Mouse (Mus musculus): ENCODE measurements around the gene Gpr26. TPM values are rescaled to one million over a fixed set of nuclear protein-coding genes. Genes with fewer than 3 reads are reported as not detected.

The Gpr26 gene
- polyA plus RNA-seq, 1 experiment from 2014 or later = not detected

DNA sequence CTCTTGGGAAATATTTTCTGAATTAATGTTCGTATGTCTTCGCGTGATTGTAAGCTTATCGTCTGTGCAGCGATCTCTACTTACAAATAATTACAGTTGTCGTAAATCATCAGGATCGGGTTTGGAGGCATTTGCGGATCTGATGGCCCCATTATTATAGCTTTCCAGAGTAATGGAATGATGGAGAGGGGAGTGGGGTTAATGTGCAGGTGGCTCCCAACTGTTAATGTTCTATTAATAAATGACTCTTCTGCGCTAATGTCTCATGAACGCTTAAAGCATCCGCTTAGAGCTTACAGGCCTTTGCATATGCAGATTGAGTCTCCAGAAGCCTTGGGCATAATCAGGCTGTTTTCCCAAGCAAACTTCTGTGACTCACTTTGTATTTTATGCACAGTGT, 12.3 kb downstream of the Gpr26 start:
- H3K27me3 ChIP-seq = peaks cover 8% of the 10 kb centered on the region; the same call in 1 of the 2 replicates
- ATAC-seq (replicated peaks; ENCODE audit: low FRiP score) = no peak
- H3K36me3 ChIP-seq = no peaks in the 10 kb centered on the region
- no peak overlapping the region for H3K4me3 ChIP-seq (replicated peaks)
- H3K4me2 ChIP-seq = no peak overlapping the region
- no peak overlapping the region for H3K9ac ChIP-seq
- no peaks in the 10 kb centered on the region for H3K9me3 ChIP-seq (replicated peaks)
- no peak overlapping the region for H3K27ac ChIP-seq
- peaks cover 4% of the 10 kb centered on the region; the same call in 1 of the 2 replicates for H3K4me1 ChIP-seq
- 57% methylated on average over 11 of the region's 11 CpGs for WGBS

DNA sequence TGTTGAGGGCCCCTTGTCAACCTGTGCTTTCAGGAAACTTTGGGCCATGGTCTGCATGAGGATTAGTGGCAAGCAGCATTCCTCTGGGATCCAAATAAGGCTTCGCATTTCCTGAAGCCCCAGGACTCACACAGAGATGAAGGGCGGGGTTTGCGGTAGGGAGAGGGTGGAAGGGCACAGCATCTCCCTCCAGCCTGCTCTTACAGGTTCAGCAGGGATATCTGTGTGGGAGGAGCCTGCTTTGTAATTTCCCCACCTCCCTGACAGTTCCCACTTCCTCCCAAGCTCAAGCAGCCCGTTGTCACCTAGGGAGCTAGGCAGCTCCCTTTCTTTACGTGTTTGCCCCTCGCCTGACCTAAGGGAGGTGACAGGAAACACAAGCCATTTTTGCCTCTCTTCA, 22.8 kb downstream of the Gpr26 start:
- Histone ChIP-seq H3K4me3 (replicated peaks) (no peak overlapping the region), H3K9ac (no peak overlapping the region), H3K27me3 (no peaks in the 10 kb centered on the region), H3K4me1 (no peaks in the 10 kb centered on the region), H3K36me3 (no peaks in the 10 kb centered on the region), H3K9me3 (replicated peaks) (no peaks in the 10 kb centered on the region), H3K4me2 (no peak overlapping the region), H3K27ac (no peak overlapping the region)
- no peak for ATAC-seq (replicated peaks; ENCODE audit: low FRiP score)
- 20% methylated on average over 6 of the region's 6 CpGs for WGBS

DNA sequence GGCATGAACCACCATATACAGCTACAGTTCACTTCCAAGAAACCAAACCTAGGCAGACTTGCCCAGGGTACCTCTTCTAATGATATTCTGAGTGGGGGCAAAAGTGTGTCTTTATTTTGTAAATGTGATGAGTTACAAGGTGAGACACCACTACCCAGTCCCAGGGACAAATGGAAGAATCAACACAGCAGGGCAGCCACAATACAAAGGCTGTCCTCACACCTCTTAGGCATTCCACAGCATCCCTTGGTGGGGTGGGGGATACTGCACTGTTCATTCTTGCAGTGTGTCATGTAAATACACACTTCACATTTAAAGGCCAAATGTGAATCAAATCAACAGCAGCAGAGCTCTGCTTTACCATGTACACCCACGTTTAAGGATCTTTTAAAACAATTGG, 26.0 kb downstream of the Gpr26 start:
- Histone ChIP-seq H3K9me3 (replicated peaks) (no peaks in the 10 kb centered on the region), H3K4me3 (replicated peaks) (no peak overlapping the region), H3K36me3 (no peaks in the 10 kb centered on the region), H3K9ac (no peak overlapping the region), H3K4me2 (no peak overlapping the region), H3K27ac (no peak overlapping the region), H3K27me3 (no peaks in the 10 kb centered on the region), H3K4me1 (no peaks in the 10 kb centered on the region)
- WGBS = 59% methylated on average over 1 of the region's 1 CpGs
- no peak for ATAC-seq (replicated peaks; ENCODE audit: low FRiP score)

DNA sequence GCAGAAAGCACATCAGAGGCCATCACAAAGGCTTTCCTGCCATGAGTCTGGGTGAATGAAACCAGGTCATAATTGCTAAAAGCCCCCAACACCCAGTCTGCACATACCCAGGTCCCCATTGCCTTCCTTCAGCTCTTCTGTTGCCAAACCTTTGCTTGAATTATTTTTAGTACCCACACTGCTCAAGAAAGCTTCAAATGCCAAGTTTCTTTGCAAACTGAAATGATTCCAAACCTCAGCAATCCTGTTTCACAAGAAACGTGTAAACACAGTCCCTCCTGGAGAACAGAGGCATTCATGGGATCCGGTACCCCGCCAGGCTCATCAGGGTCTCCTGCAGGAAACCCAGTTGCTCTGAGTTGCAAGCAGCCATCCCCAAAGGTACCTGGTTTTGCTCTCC, 26.6 kb downstream of the Gpr26 start:
- no peak overlapping the region for H3K4me3 ChIP-seq (replicated peaks)
- no peaks in the 10 kb centered on the region for H3K36me3 ChIP-seq
- no peak overlapping the region for H3K27ac ChIP-seq
- H3K9me3 ChIP-seq (replicated peaks) = no peaks in the 10 kb centered on the region
- ATAC-seq (replicated peaks; ENCODE audit: low FRiP score) = no peak
- no peaks in the 10 kb centered on the region for H3K27me3 ChIP-seq
- H3K4me2 ChIP-seq = no peak overlapping the region
- WGBS = 82% methylated on average over 3 of the region's 3 CpGs
- no peak overlapping the region for H3K9ac ChIP-seq
- no peaks in the 10 kb centered on the region for H3K4me1 ChIP-seq

DNA sequence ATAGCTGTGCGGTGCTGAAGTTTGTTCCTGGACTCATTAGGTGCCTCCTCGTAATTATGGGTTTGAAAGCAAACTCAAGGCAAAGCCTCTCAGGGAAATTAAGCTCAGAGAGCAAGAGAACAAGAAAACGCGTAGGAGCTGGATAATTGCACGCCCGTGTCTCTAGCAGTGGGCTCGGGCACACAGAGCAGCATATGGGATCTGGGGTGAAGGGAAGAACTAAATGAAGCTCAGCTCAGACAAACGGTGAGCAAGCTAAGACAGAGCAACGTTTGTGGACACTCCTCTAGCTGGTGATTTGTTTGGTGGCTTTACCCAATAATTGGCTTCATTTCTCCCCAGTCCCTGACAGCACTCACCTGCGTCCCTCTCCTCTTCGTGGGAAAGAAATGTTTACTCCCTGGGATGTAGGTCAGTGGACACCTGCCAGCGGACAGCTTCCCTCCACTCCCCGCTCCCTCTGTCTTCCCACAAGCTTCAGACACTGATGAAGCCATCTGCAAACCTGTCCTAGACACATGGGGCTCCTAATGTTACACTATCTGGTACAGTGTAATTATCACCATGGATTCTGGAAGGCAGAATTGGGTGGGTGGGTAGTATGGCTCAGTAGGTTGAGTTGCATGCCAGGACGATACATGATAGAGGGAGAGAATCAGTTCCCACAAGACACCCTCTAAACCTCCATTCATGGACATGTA, 39.9 kb downstream of the Gpr26 start:
- no peaks in the 10 kb centered on the region for H3K36me3 ChIP-seq
- H3K27me3 ChIP-seq = no peaks in the 10 kb centered on the region
- H3K4me2 ChIP-seq = no peak overlapping the region
- H3K4me1 ChIP-seq = no peaks in the 10 kb centered on the region
- H3K9ac ChIP-seq = no peak overlapping the region
- H3K27ac ChIP-seq = no peak overlapping the region
- 71% methylated on average over 14 of the region's 14 CpGs for WGBS
- H3K4me3 ChIP-seq (replicated peaks) = no peak overlapping the region
- ATAC-seq (replicated peaks; ENCODE audit: low FRiP score) = no peak
- no peaks in the 10 kb centered on the region for H3K9me3 ChIP-seq (replicated peaks)

DNA sequence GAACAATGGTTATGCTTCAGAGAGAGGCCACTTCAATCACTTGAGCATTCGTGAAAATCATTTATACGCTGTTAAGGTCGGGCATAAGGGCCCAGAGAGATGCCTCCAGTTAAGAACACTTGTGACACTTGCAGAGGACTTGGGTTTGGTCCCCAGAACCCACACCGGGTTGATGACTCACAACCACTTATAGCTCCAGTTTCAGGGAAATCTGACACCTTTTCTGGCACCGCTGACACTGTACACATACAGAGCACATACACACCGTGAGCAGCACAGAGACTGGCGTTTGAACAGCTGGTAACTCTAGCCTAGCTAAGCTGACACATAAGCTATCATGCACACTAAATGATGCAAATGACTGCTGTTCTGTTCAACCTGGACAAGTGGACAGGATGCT, 42.7 kb downstream of the Gpr26 start:
- Histone ChIP-seq H3K9ac (no peak overlapping the region), H3K27ac (no peak overlapping the region), H3K27me3 (no peaks in the 10 kb centered on the region), H3K4me2 (no peak overlapping the region), H3K4me1 (no peaks in the 10 kb centered on the region), H3K36me3 (no peaks in the 10 kb centered on the region), H3K9me3 (replicated peaks) (no peaks in the 10 kb centered on the region), H3K4me3 (replicated peaks) (no peak overlapping the region)
- ATAC-seq (replicated peaks; ENCODE audit: low FRiP score) = no peak
- 61% methylated on average over 7 of the region's 7 CpGs for WGBS

DNA sequence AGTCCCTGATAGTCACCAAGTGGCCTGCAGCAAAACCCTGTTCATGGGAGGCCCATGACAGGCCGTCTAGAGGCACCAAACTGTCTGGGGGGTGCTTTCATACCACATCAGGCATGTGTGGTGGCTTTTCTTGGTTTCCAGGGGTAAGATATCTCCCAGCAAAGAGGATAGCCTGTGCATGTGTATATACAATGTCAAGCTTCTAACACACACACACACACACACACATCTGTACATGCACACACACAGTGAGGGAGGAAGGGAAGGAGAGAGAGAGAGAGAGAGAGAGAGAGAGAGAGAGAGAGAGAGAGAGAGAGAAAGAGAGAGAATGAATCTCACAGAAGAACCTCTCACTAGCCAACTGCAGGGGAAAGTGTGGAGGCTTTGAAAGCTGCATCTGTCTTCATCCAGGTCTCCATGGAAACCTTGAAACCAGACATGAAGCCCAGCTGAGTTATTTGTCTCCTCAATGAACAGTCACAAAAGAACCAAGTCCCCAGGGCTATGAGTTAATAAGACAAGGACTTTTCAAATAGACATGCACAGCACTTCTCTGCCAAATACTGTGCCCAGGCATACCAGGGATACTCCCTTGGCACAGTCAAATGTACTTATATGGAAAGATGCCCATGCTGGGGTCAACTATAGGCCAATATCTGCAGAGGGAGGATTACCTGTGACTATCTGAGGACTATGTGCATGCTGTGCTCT, 46.9 kb downstream of the Gpr26 start:
- no peak overlapping the region for H3K27ac ChIP-seq
- no peaks in the 10 kb centered on the region for H3K4me1 ChIP-seq
- H3K36me3 ChIP-seq = no peaks in the 10 kb centered on the region
- 32% methylated on average over 1 of the region's 1 CpGs for WGBS
- H3K9me3 ChIP-seq (replicated peaks) = no peaks in the 10 kb centered on the region
- H3K4me2 ChIP-seq = no peak overlapping the region
- no peak for ATAC-seq (replicated peaks; ENCODE audit: low FRiP score)
- no peaks in the 10 kb centered on the region for H3K27me3 ChIP-seq
- no peak overlapping the region for H3K4me3 ChIP-seq (replicated peaks)
- no peak overlapping the region for H3K9ac ChIP-seq

DNA sequence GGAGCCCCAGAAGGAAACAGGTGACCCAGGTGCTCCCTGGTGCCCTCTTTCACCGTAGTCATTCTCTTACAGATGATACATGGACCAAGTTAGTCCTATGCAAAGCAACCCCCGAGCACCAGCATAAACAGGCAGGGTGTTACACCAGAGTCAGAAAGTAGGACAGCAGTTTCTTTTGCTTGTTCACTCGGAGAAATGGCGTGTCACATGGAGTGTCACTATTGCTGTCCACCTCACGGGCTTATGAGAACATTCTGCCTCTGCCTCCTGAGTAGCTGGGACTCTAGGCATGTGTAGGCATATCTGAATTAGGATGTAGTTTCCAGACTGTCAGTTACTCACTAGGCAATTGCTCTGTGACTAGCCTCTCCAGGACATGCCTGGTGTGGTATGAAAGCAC, 47.7 kb downstream of the Gpr26 start:
- Histone ChIP-seq H3K4me1 (no peaks in the 10 kb centered on the region), H3K4me3 (replicated peaks) (no peak overlapping the region), H3K36me3 (no peaks in the 10 kb centered on the region), H3K9ac (no peak overlapping the region), H3K27me3 (no peaks in the 10 kb centered on the region), H3K9me3 (replicated peaks) (no peaks in the 10 kb centered on the region), H3K27ac (no peak overlapping the region), H3K4me2 (no peak overlapping the region)
- WGBS = 67% methylated on average over 5 of the region's 5 CpGs
- no peak for ATAC-seq (replicated peaks; ENCODE audit: low FRiP score)

DNA sequence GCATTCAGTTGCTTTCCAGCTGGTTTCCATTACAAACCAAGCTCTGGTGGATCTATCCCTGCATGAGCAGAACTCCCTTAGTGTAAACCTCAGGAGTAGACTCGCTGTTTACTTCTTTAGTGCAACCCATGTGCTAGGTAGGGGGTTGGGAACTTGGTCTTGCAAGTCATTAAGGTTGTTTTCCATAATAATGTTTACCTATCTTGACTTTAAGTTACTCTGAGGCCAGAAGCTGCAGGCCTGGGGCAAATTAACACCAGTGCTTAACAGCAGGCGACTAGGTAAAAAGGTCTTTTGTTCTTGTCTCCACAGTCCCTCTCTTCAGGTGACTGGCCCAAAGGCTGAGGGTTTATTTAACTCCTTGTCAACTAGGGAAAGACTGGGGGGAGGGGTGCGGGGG, 48.9 kb downstream of the Gpr26 start:
- H3K9ac ChIP-seq = no peak overlapping the region
- H3K4me3 ChIP-seq (replicated peaks) = no peak overlapping the region
- WGBS = 10% methylated on average over 3 of the region's 3 CpGs
- H3K4me2 ChIP-seq = no peak overlapping the region
- no peak for ATAC-seq (replicated peaks; ENCODE audit: low FRiP score)
- no peaks in the 10 kb centered on the region for H3K4me1 ChIP-seq
- H3K27ac ChIP-seq = no peak overlapping the region
- no peaks in the 10 kb centered on the region for H3K9me3 ChIP-seq (replicated peaks)
- no peaks in the 10 kb centered on the region for H3K27me3 ChIP-seq
- no peaks in the 10 kb centered on the region for H3K36me3 ChIP-seq

DNA sequence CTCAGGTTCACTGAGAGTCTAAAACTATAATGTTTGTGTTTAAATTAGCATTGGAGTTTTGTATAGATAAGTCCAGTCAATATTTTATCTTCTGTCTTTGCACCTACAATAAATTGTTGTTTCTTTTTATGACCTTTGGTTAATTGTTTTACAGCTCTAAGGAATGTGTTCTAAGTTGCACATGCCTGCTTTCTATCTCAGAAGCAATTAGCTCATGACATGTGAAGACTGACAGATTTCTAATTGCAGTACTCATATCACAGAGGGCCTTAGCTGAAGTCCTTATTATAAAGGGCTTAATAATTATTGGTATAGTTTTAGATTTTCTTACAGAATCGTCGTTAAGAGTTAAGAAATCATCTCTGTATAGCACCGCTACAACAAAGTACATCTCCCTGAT, 49.7 kb downstream of the Gpr26 start:
- H3K36me3 ChIP-seq = no peaks in the 10 kb centered on the region
- H3K4me2 ChIP-seq = no peak overlapping the region
- no peaks in the 10 kb centered on the region for H3K4me1 ChIP-seq
- ATAC-seq (replicated peaks; ENCODE audit: low FRiP score) = no peak
- no peak overlapping the region for H3K4me3 ChIP-seq (replicated peaks)
- no peak overlapping the region for H3K9ac ChIP-seq
- WGBS = 74% methylated on average over 3 of the region's 3 CpGs
- no peak overlapping the region for H3K27ac ChIP-seq
- no peaks in the 10 kb centered on the region for H3K9me3 ChIP-seq (replicated peaks)
- H3K27me3 ChIP-seq = no peaks in the 10 kb centered on the region

DNA sequence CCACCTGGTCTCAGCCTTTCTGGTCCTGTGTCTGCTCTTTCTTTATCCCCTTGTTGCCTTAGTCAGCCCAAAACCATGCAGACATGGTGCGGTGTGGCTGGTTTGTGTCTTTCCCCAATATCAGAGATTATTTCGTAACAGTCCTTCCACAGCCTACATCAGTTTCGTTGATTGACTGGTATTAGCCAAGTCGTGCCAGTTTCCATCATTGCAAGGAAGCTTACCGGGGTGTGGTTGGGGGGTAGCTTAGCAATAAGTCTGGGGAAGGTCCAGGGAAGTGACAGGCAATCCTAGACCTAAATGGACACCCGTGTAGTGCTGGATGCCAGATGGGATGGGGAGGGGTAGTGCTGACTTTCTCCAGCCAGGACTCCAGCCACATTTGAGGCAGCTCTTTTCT, 59.3 kb downstream of the Gpr26 start:
- H3K27ac ChIP-seq = no peak overlapping the region
- H3K27me3 ChIP-seq = peaks cover 2% of the 10 kb centered on the region; the same call in 1 of the 2 replicates
- H3K9ac ChIP-seq = no peak overlapping the region
- H3K4me2 ChIP-seq = no peak overlapping the region
- ATAC-seq (replicated peaks; ENCODE audit: low FRiP score) = no peak
- H3K9me3 ChIP-seq (replicated peaks) = no peaks in the 10 kb centered on the region
- H3K4me3 ChIP-seq (replicated peaks) = no peak overlapping the region
- WGBS = 71% methylated on average over 6 of the region's 6 CpGs
- no peaks in the 10 kb centered on the region for H3K4me1 ChIP-seq
- no peaks in the 10 kb centered on the region for H3K36me3 ChIP-seq

DNA sequence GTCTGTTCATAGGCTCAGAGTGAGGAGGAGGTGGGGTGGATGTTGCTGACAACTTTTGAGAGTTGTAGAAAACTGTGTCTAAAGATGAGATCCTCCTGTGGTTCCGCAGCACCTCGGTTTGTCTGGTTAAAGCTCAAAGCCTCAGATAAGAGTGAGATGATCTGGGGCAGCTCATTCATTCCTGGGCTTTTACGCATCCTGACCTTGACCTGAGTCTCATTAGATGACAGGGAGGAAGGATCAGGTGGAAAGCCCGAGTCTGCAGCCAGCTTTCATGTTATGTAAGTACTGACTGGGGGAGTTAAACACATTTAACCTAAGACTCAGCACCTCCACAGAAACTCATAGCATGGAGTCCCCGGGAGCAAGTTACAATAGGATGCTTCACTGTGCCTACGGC, 60.4 kb downstream of the Gpr26 start:
- Histone ChIP-seq H3K4me1 (no peaks in the 10 kb centered on the region), H3K9me3 (replicated peaks) (no peaks in the 10 kb centered on the region), H3K4me3 (replicated peaks) (no peak overlapping the region), H3K27me3 (peaks cover 2% of the 10 kb centered on the region; the same call in 1 of the 2 replicates), H3K36me3 (no peaks in the 10 kb centered on the region), H3K4me2 (no peak overlapping the region), H3K9ac (no peak overlapping the region), H3K27ac (no peak overlapping the region)
- 39% methylated on average over 6 of the region's 6 CpGs for WGBS
- ATAC-seq (replicated peaks; ENCODE audit: low FRiP score) = no peak

All from kidney, embryonic 15.5 days (tissue).